Mouse (Mus musculus): ENCODE measurements around the gene Fam160a2.

The Fam160a2 gene

GRCm38 (mm10) chr7:105399935-105400624, at the start of gene Fam160a2:
TSS of gene Fam160a2 (minus strand) at chr7:105400054.
- peak; percentile 99 for DNase-seq

- no peak for DNase-seq
Measured at GRCm38 (mm10) chr7:105445076-105445475, 45.2 kb upstream of the Fam160a2 start.

GRCm38 (mm10) chr7:105441426-105441825, 41.6 kb upstream of the Fam160a2 start:
- DNase-seq = no peak

- peak; percentile 61 for DNase-seq
Measured at GRCm38 (mm10) chr7:105437979-105438772, 38.3 kb upstream of the Fam160a2 start.

GRCm38 (mm10) chr7:105434798-105435197, 34.9 kb upstream of the Fam160a2 start:
- no peak for DNase-seq

GRCm38 (mm10) chr7:105433859-105434258, 34.0 kb upstream of the Fam160a2 start:
- DNase-seq = no peak

GRCm38 (mm10) chr7:105432058-105432457, 32.2 kb upstream of the Fam160a2 start:
- no peak for DNase-seq

GRCm38 (mm10) chr7:105426051-105426450, 26.2 kb upstream of the Fam160a2 start:
- no peak for DNase-seq

GRCm38 (mm10) chr7:105425424-105426043, 25.7 kb upstream of the Fam160a2 start, which contains the start of gene Cckbr:
TSS of gene Cckbr (plus strand) at chr7:105425731.
- DNase-seq = no peak

GRCm38 (mm10) chr7:105424368-105424767, 24.5 kb upstream of the Fam160a2 start:
- DNase-seq = no peak

GRCm38 (mm10) chr7:105420903-105421302, 21.0 kb upstream of the Fam160a2 start:
- no peak for DNase-seq

- DNase-seq = no peak
Measured at GRCm38 (mm10) chr7:105418106-105418505, 18.3 kb upstream of the Fam160a2 start.

- no peak for DNase-seq
Measured at GRCm38 (mm10) chr7:105416529-105416928, 16.7 kb upstream of the Fam160a2 start.

GRCm38 (mm10) chr7:105414385-105414784, 14.5 kb upstream of the Fam160a2 start:
- peak; percentile 45 for DNase-seq

- peak; percentile 69 for DNase-seq
Measured at GRCm38 (mm10) chr7:105411874-105412632, 12.2 kb upstream of the Fam160a2 start.

- DNase-seq = no peak
Measured at GRCm38 (mm10) chr7:105406322-105406721, 6.5 kb upstream of the Fam160a2 start.

GRCm38 (mm10) chr7:105404268-105404667, 4.4 kb upstream of the Fam160a2 start, which contains the start of gene Cnga4:
TSS of gene Cnga4 (plus strand) at chr7:105404568.
- no peak for DNase-seq

GRCm38 (mm10) chr7:105399058-105399934, 558 bp downstream of the Fam160a2 start:
- DNase-seq = no peak

GRCm38 (mm10) chr7:105396126-105396525, 3.7 kb downstream of the Fam160a2 start:
- DNase-seq = no peak

- DNase-seq = no peak
Measured at GRCm38 (mm10) chr7:105395131-105395820, 4.6 kb downstream of the Fam160a2 start.

- DNase-seq = no peak
Measured at GRCm38 (mm10) chr7:105394606-105395005, 5.2 kb downstream of the Fam160a2 start.
